Mouse (Mus musculus): ENCODE data around the gene Creb3.
"Not testable (repeated sequence)": the region's sequence is repeated elsewhere in the genome, so short reads cannot be mapped to it uniquely, and the experiment has no call there.

The Creb3 gene

DNA sequence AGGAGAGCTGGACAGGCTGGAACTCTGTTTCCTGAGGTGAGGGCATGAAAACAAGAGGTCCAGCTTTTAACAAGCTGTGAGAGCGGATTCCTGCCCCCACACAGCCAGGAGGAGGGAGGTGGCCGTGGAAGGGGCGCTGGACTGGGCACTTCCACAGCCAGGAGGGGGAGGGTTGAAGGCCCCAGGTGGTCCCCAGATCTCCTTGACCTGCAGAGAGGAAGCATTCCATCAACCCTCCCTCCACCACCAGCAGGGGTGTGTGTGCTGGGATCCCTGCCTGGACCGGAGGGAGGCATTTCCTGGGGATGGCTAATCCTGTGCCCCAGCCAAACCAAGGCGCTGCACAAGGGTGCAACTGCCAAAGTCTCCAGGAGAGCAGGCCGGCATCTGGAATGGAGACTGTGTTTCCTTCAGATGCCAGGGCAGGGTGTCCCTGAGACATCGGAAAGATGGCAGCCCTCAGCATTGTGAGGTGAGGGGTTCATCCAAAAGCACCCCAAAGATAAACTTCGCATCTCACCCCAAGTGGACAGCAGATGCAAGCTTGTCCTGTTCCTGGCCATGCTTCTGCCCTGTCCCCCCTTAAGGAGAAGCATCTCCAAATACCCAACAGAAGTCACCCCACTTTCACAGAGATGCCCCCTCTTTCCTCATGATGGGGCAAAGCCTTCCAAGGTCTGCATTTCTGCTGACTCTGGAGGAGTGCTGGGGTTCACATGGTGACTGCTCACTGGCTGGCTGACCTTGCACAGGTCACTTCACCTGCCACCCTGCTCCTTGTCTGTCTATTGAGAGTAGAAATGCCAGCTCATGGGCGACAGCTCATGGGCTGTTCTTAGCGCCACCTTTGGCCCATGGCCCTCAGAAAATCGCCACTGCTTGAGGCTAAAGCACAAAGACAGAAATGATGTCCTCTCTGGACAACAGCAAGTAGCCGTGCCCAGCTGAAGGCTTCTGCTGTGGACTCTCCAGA lies 22.6 kb downstream of the Creb3 start, which contains the start of gene Msmp:
Gene Msmp (minus strand): TSS at position 51 of the 973 bp plus-strand sequence.
- DNase-seq = no peak

DNA sequence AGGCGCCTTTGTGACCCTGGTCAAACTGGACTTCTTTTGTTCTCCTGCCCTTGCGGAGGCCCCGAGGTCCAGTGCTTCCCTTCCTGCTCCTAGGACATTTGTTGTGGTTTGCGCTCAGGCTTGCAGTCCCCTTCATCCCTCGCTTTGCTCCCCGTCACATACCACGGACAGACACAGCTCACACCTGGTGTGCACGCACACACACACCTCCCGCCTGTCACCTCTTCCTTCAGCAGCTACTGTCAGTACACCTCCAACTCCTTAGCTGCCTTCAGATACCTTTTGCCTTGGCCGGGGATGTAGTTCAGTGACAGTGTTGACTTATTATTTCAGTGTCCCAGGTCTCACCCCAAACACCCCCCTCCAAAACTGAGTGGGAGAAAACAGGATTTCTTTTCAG lies 23.6 kb downstream of the Creb3 start:
- DNase-seq = no peak

DNA sequence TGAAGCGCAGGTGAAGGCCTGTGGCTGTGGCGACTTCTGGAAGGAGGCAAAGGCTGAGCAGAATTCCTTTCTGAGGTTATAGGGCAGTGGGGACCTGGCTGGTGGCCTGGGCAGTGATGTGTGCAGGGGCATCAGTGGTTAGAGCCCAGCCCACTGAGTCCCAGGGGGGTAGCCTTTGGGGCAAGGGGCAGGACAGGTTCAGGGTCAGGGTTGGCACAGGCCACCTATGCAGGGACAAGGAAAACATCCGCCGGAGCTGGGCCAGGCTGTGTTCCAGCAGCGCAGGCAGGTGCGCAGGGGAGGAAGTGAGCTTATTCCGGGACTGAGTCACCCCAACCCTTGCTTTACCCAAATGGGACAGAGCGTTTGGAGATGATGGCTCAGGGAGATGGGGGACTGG lies 24.3 kb downstream of the Creb3 start:
- DNase-seq = no peak

DNA sequence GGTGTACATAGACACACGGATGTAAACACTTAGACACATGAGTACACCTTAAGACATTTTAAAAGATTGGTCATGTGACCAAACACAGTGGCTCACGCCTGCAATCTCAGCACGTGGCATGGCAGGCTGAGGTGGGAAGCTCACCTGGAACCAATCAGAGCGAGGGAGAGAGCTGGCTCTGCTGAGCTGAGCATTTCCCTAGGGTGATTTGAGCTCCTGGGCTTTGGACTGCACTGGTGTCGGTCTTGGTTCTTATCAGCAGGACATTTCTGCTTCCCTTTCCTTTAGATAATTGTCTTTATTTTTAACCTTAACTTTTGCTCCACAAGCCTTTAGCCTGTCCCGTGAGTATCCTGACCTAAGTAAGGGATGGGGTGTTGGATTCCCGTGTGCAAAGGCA lies 25.5 kb downstream of the Creb3 start:
- no peak for DNase-seq

DNA sequence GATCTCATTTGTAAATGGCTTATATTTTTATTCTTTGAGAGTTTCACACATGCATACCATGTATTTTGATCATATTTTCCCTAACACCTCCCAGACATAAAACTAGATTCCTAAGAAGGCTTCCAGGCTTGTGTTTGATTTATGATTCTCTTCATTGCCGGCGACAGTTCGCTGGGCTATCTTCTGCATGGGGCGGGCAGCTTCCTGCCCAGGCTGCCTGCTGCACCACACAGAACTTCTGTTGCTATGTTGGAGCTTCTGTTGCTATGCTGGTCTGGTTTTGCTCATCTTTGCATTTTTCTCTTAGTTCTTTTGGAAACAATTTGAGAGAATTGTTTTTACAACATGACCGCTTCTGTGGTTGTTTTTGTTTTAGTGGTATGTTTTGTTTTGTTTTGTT lies 29.4 kb downstream of the Creb3 start:
- no peak for DNase-seq

DNA sequence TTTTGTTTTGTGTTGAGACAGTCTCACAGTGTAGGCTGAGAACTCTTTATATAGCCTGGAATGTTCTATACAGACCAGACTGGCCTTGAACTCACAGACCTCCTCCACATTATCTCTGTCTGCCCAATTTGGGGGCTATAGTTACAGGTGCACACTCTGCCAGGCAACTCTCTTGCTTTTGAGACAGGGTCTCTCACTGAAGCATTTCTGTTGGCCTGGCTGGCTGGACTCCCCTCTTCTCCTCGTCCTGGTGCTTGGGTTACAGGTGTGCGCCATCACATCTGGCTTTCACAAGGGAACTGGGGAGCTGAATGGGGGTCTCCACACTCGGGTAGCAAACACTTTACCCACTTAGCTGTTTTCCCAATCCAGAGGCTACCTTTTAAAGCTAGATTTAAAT lies 29.8 kb downstream of the Creb3 start:
- DNase-seq = no peak

DNA sequence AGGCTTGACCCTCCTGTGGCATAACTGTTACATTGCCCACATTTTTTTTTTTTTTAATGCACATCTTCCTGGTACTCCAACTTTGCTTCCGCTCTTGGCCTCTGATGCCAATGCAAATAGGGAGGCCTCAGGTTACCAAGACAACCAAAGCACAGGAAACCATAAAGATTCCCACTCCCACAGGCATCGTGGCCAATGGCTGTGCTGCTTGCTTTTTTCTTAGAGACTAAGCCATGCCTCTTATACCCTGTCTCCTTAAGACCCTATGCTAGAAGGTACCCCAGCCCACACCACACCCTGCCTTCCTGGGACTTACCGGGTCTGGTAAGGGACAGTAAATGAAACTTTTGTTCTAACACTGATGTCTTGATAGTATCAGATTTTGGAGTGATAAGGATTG lies 31.3 kb downstream of the Creb3 start:
- DNase-seq = peak; percentile 1

DNA sequence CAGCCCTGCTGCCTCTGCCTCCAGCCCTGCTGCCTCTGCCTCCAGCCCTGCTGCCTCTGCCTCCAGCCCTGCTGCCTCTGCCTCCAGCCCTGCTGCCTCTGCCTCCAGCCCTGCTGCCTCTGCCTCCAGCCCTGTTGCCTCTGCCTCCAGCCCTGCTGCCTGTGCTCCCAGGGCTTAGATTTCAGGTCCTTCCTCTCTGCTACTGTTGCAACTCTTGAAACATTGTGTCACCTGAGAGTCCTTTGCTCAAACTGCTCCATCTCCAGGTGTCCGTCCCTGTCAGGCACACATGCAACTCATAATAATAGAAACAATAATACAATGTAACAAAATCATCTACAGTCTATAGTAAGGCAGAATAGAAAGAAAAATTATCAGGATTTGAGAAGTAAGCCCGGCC lies 34.5 kb downstream of the Creb3 start:
- not testable (repeated sequence) for DNase-seq

DNA sequence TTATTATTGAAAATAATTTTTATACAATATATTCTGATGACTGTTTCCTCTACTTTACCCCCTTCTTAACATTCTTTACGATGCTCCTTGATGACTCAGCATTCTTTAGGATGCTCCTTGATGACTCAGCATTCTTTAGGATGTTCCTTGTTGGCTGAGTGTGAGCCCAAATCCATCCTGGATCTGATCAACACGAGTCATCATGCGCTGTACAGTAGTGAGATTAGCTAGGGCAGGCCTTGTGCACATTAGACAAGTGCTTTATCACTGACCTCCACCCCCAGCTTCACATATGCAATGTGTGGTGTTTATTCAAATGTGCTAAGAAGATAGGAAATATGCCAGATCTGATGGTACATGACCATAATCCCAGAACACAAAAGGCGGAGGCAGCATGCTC lies 36.1 kb downstream of the Creb3 start:
- DNase-seq = peak; percentile 73

DNA sequence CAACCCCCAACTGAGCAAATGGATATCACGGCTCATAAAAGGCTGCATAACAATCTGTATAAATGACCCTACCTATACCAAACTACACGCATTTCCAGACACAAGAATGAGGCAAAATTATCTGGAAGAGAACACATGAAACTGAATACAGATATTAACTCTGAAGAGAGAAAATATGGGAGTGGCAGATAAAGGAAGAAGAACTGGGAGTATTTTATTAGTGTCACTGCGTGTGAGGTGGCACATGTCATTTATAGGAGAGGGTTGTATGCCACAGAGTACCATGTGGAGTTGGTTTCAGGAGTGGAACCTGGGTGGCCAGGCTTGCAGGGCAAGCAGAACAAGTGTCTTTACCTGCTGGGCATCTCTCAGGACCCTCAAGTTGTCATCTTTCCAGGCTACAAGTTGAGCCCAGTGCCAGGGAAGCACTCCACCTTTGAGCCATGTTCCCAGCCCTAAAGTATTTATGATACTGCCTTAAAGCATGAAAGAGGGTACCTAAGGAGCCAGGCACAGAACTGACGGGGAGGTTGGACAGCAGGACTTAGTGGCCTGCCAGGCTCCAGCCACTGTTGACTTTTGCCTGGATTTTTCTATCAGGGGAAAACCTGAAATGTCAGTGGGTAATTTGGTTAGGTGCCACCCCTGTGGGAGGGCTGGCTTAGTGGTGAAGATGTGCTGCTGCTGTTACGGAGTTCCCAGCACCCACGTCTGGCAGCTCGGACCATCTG lies 36.7 kb downstream of the Creb3 start:
- DNase-seq = no peak

DNA sequence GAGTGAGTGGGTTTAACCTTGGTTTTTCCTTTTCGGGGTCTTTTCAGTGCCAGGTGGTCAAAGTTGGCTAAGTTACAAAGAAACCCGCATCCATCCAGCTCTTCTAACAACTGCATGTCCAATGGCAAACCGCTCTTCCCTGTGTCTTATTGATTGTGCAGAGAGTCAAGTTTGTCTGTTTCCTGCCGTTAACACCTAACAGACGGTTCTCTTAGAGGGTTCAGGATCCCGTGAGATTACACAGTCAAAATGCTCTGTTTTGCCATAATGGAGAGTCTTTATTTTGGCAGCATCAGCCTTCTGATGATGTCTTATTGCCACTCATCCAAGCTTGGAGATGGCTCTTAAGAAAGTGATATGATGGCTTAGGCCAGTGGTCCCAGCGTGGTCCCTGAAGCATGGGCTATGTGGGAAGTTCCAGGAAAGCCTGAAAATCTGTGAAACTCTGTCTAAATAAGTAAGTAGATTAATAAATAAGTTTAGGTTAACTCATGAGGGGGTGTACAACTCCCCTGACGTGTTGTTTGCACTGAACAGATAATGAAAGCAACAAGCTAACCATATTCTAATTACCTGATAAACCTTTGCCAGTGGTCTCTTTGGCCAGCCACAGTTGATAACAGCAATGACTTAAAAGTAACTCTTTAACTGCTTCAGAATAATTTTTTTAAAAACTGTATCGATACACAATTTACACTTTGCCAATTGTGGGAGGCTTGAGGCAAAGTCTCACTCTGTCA lies 38.2 kb downstream of the Creb3 start:
- DNase-seq = no peak

DNA sequence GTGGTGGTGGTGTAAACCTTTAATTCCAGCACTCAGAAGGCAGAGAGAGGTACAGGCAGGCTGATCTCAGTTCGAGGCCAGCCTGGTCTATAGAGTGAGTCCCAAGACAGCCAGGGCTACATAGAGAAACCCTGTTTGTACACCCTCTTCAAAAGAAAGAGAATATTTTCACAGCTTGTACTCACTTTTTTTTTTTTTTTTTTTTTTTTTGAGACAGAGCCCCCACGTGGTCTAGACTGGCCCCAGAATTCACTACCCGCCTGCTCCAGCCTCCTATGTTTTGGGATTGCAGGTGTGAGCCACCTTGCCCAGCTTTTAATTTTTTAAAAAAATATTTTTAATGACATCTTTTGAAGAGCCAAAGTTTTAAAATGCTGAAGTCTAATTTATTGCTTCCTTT lies 42.0 kb downstream of the Creb3 start:
- no peak for DNase-seq

DNA sequence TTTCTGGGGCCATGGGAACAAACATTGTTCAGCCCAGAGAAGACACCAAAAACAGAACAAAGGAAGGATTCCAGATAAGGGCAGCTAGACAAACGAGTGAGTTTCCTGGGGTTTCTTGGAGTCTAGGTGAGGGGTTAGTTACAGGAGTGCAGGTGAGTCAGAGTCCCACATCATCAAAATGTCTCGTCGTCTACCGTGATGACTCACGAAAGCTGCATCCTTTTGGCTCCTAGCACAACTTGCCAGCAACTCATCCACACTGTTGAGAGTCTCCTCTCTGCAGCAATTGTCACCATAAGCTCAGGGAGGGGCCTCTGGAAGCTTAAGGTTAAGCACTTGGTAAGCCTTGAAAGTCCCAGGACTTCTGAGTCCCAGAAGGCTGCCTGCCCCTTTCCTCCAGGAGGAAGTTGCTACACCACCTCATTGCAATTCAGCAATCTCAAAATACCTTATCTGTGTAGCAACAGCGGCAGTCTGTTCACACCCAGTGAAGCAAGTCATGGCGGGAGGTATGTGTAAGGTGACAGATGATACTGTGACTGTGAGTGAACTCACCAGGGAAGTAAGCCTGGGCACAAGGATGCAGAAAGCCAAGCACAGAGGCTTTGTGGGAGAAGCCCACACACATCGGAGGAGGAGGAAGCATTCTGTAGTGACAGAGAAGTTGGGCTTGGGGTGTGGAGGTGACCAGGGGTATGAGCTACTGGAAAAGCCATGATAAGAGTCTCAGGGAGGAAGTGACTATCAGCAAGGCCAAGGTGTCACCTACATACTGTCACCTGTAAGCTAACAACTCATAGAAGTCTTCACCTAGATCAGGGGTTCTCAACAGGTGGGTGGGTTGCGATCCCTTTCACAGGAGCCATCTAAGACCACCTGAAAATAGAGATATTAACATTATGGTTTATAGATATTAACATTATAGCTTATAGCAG lies 42.9 kb downstream of the Creb3 start:
- peak; percentile 79 for DNase-seq

DNA sequence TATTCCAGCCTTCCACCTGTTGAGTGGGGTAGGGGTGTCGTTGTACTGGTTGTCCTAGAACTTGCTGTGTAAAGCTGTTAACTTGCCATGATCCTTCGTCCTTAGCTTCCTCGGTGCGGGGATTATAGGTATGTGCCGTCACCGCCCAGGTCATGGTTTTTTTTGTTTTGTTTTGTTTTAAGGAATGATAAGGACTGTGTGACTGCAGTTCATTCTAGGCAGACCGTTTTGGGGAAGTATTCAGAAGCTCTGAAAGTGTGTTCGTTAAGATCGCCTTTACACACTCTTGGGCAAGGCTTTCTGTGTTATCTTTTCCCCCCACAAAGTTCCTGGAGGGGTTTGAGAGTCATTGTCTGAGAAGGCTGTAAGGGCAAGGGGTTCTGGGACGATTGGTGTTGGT lies 50.4 kb downstream of the Creb3 start:
- DNase-seq = no peak

DNA sequence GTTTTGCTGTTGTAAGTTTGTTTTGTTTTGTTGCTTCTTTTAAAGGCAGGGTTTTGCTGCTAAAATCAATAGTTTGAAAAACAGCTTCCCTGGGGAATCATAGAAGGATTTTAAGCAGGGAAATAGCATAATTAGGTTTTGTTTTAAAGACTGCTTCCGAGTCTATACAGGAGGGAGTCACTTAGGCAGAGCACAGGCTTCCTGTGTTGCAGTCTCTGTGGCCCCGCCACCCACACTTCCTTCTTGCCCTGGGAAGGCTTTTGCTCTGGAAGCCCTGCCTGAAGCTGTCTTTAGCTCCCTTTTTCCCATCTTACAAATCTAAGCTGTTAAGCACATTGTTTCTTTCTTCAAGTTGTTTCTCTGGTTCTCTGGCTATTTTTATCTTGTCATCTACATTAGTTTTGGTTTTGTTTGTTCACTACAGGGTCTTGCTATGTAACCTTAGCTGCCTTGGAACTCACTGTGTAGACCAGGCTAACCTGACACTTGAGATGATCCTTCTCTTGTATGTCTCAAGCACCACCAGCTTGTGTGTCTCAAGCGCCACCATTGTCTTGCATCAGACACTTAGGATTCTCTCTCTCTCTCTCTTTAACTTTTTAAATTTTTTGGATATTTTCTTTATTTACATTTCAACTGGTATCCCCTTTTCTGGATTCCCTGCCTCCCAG lies 51.1 kb downstream of the Creb3 start:
- DNase-seq = peak; percentile 45

All from liver (tissue).